Mouse (Mus musculus) forebrain, embryonic 12.5 days (tissue): ENCODE measurements around the gene Il6ra. TPM values are rescaled to one million over a fixed set of nuclear protein-coding genes. Genes with fewer than 3 reads are reported as not detected.
"Not testable (repeated sequence)": the region's sequence is repeated elsewhere in the genome, so short reads cannot be mapped to it uniquely, and the experiment has no call there.

Experiments used
- ATAC-seq: fragments of 200-750 bp; cut with Nextera tagmentation; 2 replicates; pipeline ENCODE4 v1.8.0; 2017; ENCODE audit warnings: moderate TSS enrichment; ENCODE audit not compliant: low FRiP score
- H3K27ac ChIP-seq: fragments of 300-500 bp; sonication (generic); 2 replicates; pipeline ENCODE4 v1.5.1; 2016; ENCODE audit warnings: mild to moderate bottlenecking
- H3K27me3 ChIP-seq: fragments of 300-500 bp; sonication (generic); 2 replicates; pipeline ENCODE4 v1.6.1; 2016; ENCODE audit warnings: mild to moderate bottlenecking
- H3K36me3 ChIP-seq: fragments of 300-500 bp; sonication (generic); replicated peaks from 2 replicates; pipeline ENCODE4 v1.6.1; 2016; ENCODE audit warnings: mild to moderate bottlenecking
- H3K4me1 ChIP-seq: fragments of 300-500 bp; sonication (generic); 2 replicates; pipeline ENCODE4 v1.6.1; 2016
- H3K4me2 ChIP-seq: fragments of 300-500 bp; sonication (generic); 2 replicates; pipeline ENCODE4 v1.6.1; 2016; ENCODE audit warnings: mild to moderate bottlenecking, moderate library complexity
- H3K4me3 ChIP-seq: fragments of 300-500 bp; sonication (generic); replicated peaks from 2 replicates; pipeline ENCODE4 v1.5.1; 2016; ENCODE audit warnings: mild to moderate bottlenecking
- H3K9ac ChIP-seq: fragments of 300-500 bp; sonication (generic); 2 replicates; pipeline ENCODE4 v1.6.1; 2016; ENCODE audit warnings: mild to moderate bottlenecking
- H3K9me3 ChIP-seq: fragments of 300-500 bp; sonication (generic); 2 replicates; pipeline ENCODE4 v1.6.1; 2016
- WGBS: fragments of 180-500 bp; shearing (Covaris S2); methylation state at CpG from one replicate; pipeline ENCODE4 v1.1.7; 2016; 5-methylcytosine and 5-hydroxymethylcytosine counted together
- polyA plus RNA-seq: library from polyadenylated mRNA; unstranded; fragments of >200 nt; fragmentation: Nextera tagmentation; extraction: Ambion mirVana; gene quantifications from 2 replicates; pipeline ENCODE4 v1.2.1, GENCODE M21; 2016

Il6ra gene
- polyA plus RNA-seq, 1 experiment from 2014 or later, result 0.42 TPM

- Histone ChIP-seq H3K4me2 (no peak overlapping the region), H3K4me1 (peaks cover 17% of the 10 kb centered on the region), H3K27me3 (no peaks in the 10 kb centered on the region), H3K27ac (no peak overlapping the region), H3K4me3 (no peak overlapping the region), H3K9me3 (no peaks in the 10 kb centered on the region), H3K36me3 (no peaks in the 10 kb centered on the region), H3K9ac (no peak overlapping the region)
- ATAC-seq, result no peak
- WGBS, result 83% methylated on average over 22 of the region's 22 CpGs
Observed at GRCm38 (mm10) chr3:89870472-89871271, 42.3 kb downstream of the Il6ra start.

- Histone ChIP-seq H3K4me3 (no peak overlapping the region), H3K4me1 (peaks cover 22% of the 10 kb centered on the region), H3K27ac (no peak overlapping the region), H3K9ac (no peak overlapping the region), H3K9me3 (no peaks in the 10 kb centered on the region), H3K4me2 (no peak overlapping the region), H3K27me3 (no peaks in the 10 kb centered on the region), H3K36me3 (no peaks in the 10 kb centered on the region)
- WGBS, result 77% methylated on average over 9 of the region's 9 CpGs
- no peak for ATAC-seq
Observed at GRCm38 (mm10) chr3:89869556-89869955, 43.4 kb downstream of the Il6ra start.

GRCm38 (mm10) chr3:89868956-89869355 lies 44.0 kb downstream of the Il6ra start:
- H3K4me1 ChIP-seq, result peaks cover 22% of the 10 kb centered on the region
- no peaks in the 10 kb centered on the region for H3K27me3 ChIP-seq
- H3K9me3 ChIP-seq, result no peaks in the 10 kb centered on the region
- H3K9ac ChIP-seq, result no peak overlapping the region
- 57% methylated on average over 9 of the region's 9 CpGs for WGBS
- no peak for ATAC-seq
- no peaks in the 10 kb centered on the region for H3K36me3 ChIP-seq
- no peak overlapping the region; the same call in 1 of the 2 replicates for H3K27ac ChIP-seq
- H3K4me2 ChIP-seq, result no peak overlapping the region
- H3K4me3 ChIP-seq, result no peak overlapping the region

- H3K27me3 ChIP-seq, result no peaks in the 10 kb centered on the region
- H3K4me2 ChIP-seq, result no peak overlapping the region
- peaks cover 22% of the 10 kb centered on the region for H3K4me1 ChIP-seq
- H3K4me3 ChIP-seq, result no peak overlapping the region
- H3K27ac ChIP-seq, result peak overlapping the region; percentile 56
- no peak for ATAC-seq
- H3K9me3 ChIP-seq, result no peaks in the 10 kb centered on the region
- 40% methylated on average over 7 of the region's 7 CpGs for WGBS
- no peaks in the 10 kb centered on the region for H3K36me3 ChIP-seq
- H3K9ac ChIP-seq, result no peak overlapping the region
Observed at GRCm38 (mm10) chr3:89868357-89868756, 44.6 kb downstream of the Il6ra start.

GRCm38 (mm10) chr3:89867651-89868050 lies 45.3 kb downstream of the Il6ra start:
- Histone ChIP-seq H3K4me2 (no peak overlapping the region), H3K36me3 (no peaks in the 10 kb centered on the region), H3K4me1 (peaks cover 22% of the 10 kb centered on the region), H3K4me3 (no peak overlapping the region), H3K9ac (no peak overlapping the region), H3K27me3 (no peaks in the 10 kb centered on the region), H3K9me3 (no peaks in the 10 kb centered on the region), H3K27ac (peak overlapping the region; percentile 31; the same call in 1 of the 2 replicates)
- WGBS, result 62% methylated on average over 4 of the region's 4 CpGs
- ATAC-seq, result 0 out of 2 replicates have a peak, but pooled peaks have one; percentile 49

GRCm38 (mm10) chr3:89865764-89866163 lies 47.2 kb downstream of the Il6ra start:
- ATAC-seq, result no peak
- 83% methylated on average over 4 of the region's 4 CpGs for WGBS
- H3K4me3 ChIP-seq, result no peak overlapping the region

GRCm38 (mm10) chr3:89865020-89865419 lies 48.0 kb downstream of the Il6ra start:
- no peak overlapping the region for H3K9ac ChIP-seq
- H3K36me3 ChIP-seq, result no peaks in the 10 kb centered on the region
- H3K4me3 ChIP-seq, result no peak overlapping the region
- ATAC-seq, result no peak
- H3K4me1 ChIP-seq, result peaks cover 35% of the 10 kb centered on the region
- WGBS, result 67% methylated on average over 6 of the region's 6 CpGs
- no peaks in the 10 kb centered on the region for H3K27me3 ChIP-seq
- H3K27ac ChIP-seq, result no peak overlapping the region
- H3K9me3 ChIP-seq, result no peaks in the 10 kb centered on the region
- H3K4me2 ChIP-seq, result no peak overlapping the region

More at GRCm38 (mm10) chr3:89865764-89866163, 47.2 kb downstream of the Il6ra start:
- Histone ChIP-seq H3K4me1 (peaks cover 32% of the 10 kb centered on the region), H3K9me3 (no peaks in the 10 kb centered on the region), H3K9ac (no peak overlapping the region), H3K27me3 (no peaks in the 10 kb centered on the region), H3K4me2 (no peak overlapping the region), H3K36me3 (no peaks in the 10 kb centered on the region), H3K27ac (no peak overlapping the region)

- no peak overlapping the region for H3K27ac ChIP-seq
Observed at GRCm38 (mm10) chr3:89863716-89864509, 49.1 kb downstream of the Il6ra start.

GRCm38 (mm10) chr3:89863276-89863675 lies 49.7 kb downstream of the Il6ra start:
- H3K36me3 ChIP-seq, H3K4me2 ChIP-seq, H3K9ac ChIP-seq, H3K27me3 ChIP-seq, H3K4me3 ChIP-seq, ATAC-seq, H3K27ac ChIP-seq, H3K9me3 ChIP-seq: not testable (repeated sequence)
- WGBS, result 86% methylated on average over 3 of the region's 3 CpGs
- H3K4me1 ChIP-seq, result peaks cover 28% of the 10 kb centered on the region

More at GRCm38 (mm10) chr3:89863716-89864509, 49.1 kb downstream of the Il6ra start:
- no peak for ATAC-seq
- H3K36me3 ChIP-seq, result no peaks in the 10 kb centered on the region
- 81% methylated on average over 9 of the region's 9 CpGs for WGBS
- H3K4me3 ChIP-seq, result no peak overlapping the region
- H3K9me3 ChIP-seq, result no peaks in the 10 kb centered on the region
- H3K4me2 ChIP-seq, result no peak overlapping the region
- H3K27me3 ChIP-seq, result no peaks in the 10 kb centered on the region
- no peak overlapping the region for H3K9ac ChIP-seq
- peaks cover 34% of the 10 kb centered on the region for H3K4me1 ChIP-seq

GRCm38 (mm10) chr3:89862182-89862761 lies 50.7 kb downstream of the Il6ra start:
- no peak overlapping the region for H3K4me3 ChIP-seq
- H3K36me3 ChIP-seq, result no peaks in the 10 kb centered on the region
- H3K9ac ChIP-seq, result no peak overlapping the region
- no peaks in the 10 kb centered on the region for H3K27me3 ChIP-seq
- H3K4me2 ChIP-seq, result no peak overlapping the region
- no peak for ATAC-seq
- WGBS, result 84% methylated on average over 8 of the region's 8 CpGs
- H3K9me3 ChIP-seq, result 0 out of 2 replicates have a peak, but pooled peaks cover under 1% of the 10 kb centered on the region
- H3K4me1 ChIP-seq, result peaks cover 20% of the 10 kb centered on the region
- no peak overlapping the region for H3K27ac ChIP-seq

GRCm38 (mm10) chr3:89861070-89861469 lies 51.9 kb downstream of the Il6ra start:
- no peaks in the 10 kb centered on the region for H3K27me3 ChIP-seq
- peak; percentile 44; the same call in 1 of the 2 replicates for ATAC-seq
- peak overlapping the region; percentile 68 for H3K27ac ChIP-seq
- WGBS, result 3% methylated on average over 4 of the region's 4 CpGs
- H3K4me2 ChIP-seq, result no peak overlapping the region
- no peak overlapping the region for H3K4me3 ChIP-seq
- peaks cover 20% of the 10 kb centered on the region for H3K4me1 ChIP-seq
- H3K9ac ChIP-seq, result 0 out of 2 replicates have a peak overlapping the region, but pooled peaks have one; percentile 18
- no peaks in the 10 kb centered on the region for H3K36me3 ChIP-seq
- H3K9me3 ChIP-seq, result 0 out of 2 replicates have a peak, but pooled peaks cover 2% of the 10 kb centered on the region

- Histone ChIP-seq H3K4me1 (peaks cover 17% of the 10 kb centered on the region), H3K9ac (0 out of 2 replicates have a peak overlapping the region, but pooled peaks have one; percentile 18), H3K4me3 (no peak overlapping the region), H3K36me3 (no peaks in the 10 kb centered on the region), H3K4me2 (no peak overlapping the region), H3K27me3 (no peaks in the 10 kb centered on the region), H3K27ac (no peak overlapping the region; the same call in 1 of the 2 replicates), H3K9me3 (0 out of 2 replicates have a peak, but pooled peaks cover 2% of the 10 kb centered on the region)
- no peak for ATAC-seq
- 67% methylated on average over 3 of the region's 3 CpGs for WGBS
Observed at GRCm38 (mm10) chr3:89860343-89860742, 52.7 kb downstream of the Il6ra start.
